21 mouse cellular contexts compared by ENCODE assay signal in the genomic region with DNA sequence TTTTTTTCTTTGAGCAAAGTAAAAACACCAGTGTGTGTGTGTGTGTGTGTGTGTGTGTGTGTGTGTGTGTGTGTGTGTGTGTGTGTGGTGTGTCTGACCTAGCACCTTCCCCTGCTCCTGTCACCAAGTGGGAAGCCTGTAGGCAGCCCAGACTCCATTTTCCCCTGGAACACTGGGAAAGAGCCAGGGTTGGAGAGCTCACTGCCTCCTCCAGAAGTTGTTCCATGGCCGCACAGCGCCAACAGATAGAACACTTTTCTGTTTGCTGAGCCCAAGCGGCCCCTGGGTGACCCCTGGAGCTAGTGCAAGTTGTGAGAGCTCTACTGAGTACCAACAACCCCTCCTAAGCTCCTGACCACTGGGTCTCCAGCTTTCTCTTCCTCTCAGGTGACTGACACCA. TPM values are rescaled to one million over a fixed set of nuclear protein-coding genes. Genes with fewer than 3 reads are reported as not detected.
DNase-seq lines count a peak whose midpoint lies in the region; ATAC-seq and TF ChIP-seq lines count a peak whose summit lies in the region.
"Had no signal": no experiment of that assay in that cellular context is flagged by ENCODE, and none has a peak within 500 bp of the region (broad histone marks: within the 10 kb centered on the region; RNA-seq: fewer than 3 reads in every experiment).

No protein-coding gene starts in this region.

- H3K36me3 ChIP-seq in embryonic facial prominence, embryonic 12.5 days: no peaks in the 10 kb centered on the region
- no peaks in the 10 kb centered on the region for H3K36me3 ChIP-seq in limb, embryonic 14.5 days (ENCODE audit: control insufficient read depth, insufficient read depth, low read length)
- H3K36me3 ChIP-seq in forebrain, postnatal 0 days (ENCODE audit: insufficient read depth): no peaks in the 10 kb centered on the region
- H3K36me3 ChIP-seq: intestine, embryonic 15.5 days; liver, embryonic 15.5 days; midbrain, embryonic 15.5 days; neural tube, embryonic 13.5 days had no signal

- H3K4me2 ChIP-seq in embryonic facial prominence, embryonic 12.5 days (replicated peaks): no peak overlapping the region
- no peak overlapping the region for H3K4me2 ChIP-seq in limb, embryonic 14.5 days (replicated peaks; ENCODE audit: low read depth, low read length, severe bottlenecking)
- no peak overlapping the region for H3K4me2 ChIP-seq in forebrain, postnatal 0 days (ENCODE audit: low read depth)
- H3K4me2 ChIP-seq: intestine, embryonic 15.5 days; liver, embryonic 15.5 days; midbrain, embryonic 15.5 days; neural tube, embryonic 13.5 days had no signal

- no peak for TF ChIP-seq CTCF in forebrain, postnatal 0 days (IDR thresholded peaks at IDR 0.05; ENCODE audit: low read depth)

- peaks cover 24% of the 10 kb centered on the region for H3K4me1 ChIP-seq in embryonic facial prominence, embryonic 12.5 days
- peaks cover 29% of the 10 kb centered on the region for H3K4me1 ChIP-seq in limb, embryonic 14.5 days (ENCODE audit: control insufficient read depth, insufficient read depth, low read length)
- no peaks in the 10 kb centered on the region for H3K4me1 ChIP-seq in forebrain, postnatal 0 days (ENCODE audit: insufficient read depth)
- H3K4me1 ChIP-seq: liver, embryonic 15.5 days; midbrain, embryonic 15.5 days; neural tube, embryonic 13.5 days had no signal

- no peak for ATAC-seq in embryonic facial prominence, embryonic 12.5 days (ENCODE audit: insufficient number of reproducible peaks, insufficient read depth, low FRiP score, low TSS enrichment)
- ATAC-seq in limb, embryonic 14.5 days (ENCODE audit: low FRiP score, low read depth): peak; percentile 32; the same call in 1 of the 2 replicates
- no peak; the same call in 1 of the 2 replicates for ATAC-seq in frontal cortex, adult (ENCODE audit: low TSS enrichment)
- no peak for ATAC-seq in forebrain, postnatal 0 days
- ATAC-seq: hindbrain, embryonic 16.5 days; intestine, embryonic 15.5 days; midbrain, embryonic 15.5 days had no signal

- H3K4me3 ChIP-seq in embryonic facial prominence, embryonic 12.5 days: no peak overlapping the region
- no peak overlapping the region for H3K4me3 ChIP-seq in limb, embryonic 14.5 days (replicated peaks; ENCODE audit: low read length)
- no peak overlapping the region for H3K4me3 ChIP-seq in forebrain, postnatal 0 days (ENCODE audit: low read depth, low read length)
- H3K4me3 ChIP-seq: intestine, embryonic 15.5 days; liver, embryonic 15.5 days; midbrain, embryonic 15.5 days; neural tube, embryonic 13.5 days had no signal

- peak overlapping the region; percentile 75 for H3K27ac ChIP-seq in embryonic facial prominence, embryonic 12.5 days
- H3K27ac ChIP-seq in limb, embryonic 14.5 days (replicated peaks; ENCODE audit: low read depth, low read length): peak overlapping the region; percentile 63; the same call in 1 of the 2 replicates
- no peak overlapping the region for H3K27ac ChIP-seq in forebrain, postnatal 0 days (ENCODE audit: low read depth, low read length)
- H3K27ac ChIP-seq: intestine, embryonic 15.5 days; liver, embryonic 15.5 days; macrophage; midbrain, embryonic 15.5 days; neural tube, embryonic 13.5 days had no signal

- DNase-seq in heart, adult 11 months: peak; percentile 96
- DNase-seq in heart, postnatal 14 days: no peak
- DNase-seq in gastrocnemius, postnatal 14 days: peak; percentile 50
- DNase-seq in limb, embryonic 14.5 days (ENCODE audit: low spot score): no peak
- DNase-seq in right cerebral cortex, postnatal 25 days: no peak
- no peak for DNase-seq in forebrain, postnatal 0 days
- DNase-seq: adrenal gland, postnatal 10 days; cerebellum, adult 2 months; kidney, adult 9 months; kidney, postnatal 14 days; liver; retina, postnatal 1 day; thymus, postnatal 36 days had no signal

- no peak overlapping the region for H3K9ac ChIP-seq in embryonic facial prominence, embryonic 12.5 days
- H3K9ac ChIP-seq in limb, embryonic 14.5 days (ENCODE audit: low read depth, low read length, severe bottlenecking): no peak overlapping the region
- no peak overlapping the region for H3K9ac ChIP-seq in forebrain, postnatal 0 days
- H3K9ac ChIP-seq: intestine, embryonic 15.5 days; liver, embryonic 15.5 days; midbrain, embryonic 15.5 days; neural tube, embryonic 13.5 days had no signal

- TF ChIP-seq POLR2A in limb, embryonic 14.5 days (IDR thresholded peaks at IDR 0.05; ENCODE audit: borderline replicate concordance, extremely low read depth, insufficient read depth, insufficient read length): no peak

- intact Hi-C loops in heart, postnatal 14 days (cut with DNase I): no loop called here
- intact Hi-C loops in gastrocnemius, postnatal 14 days (cut with DNase I; ENCODE audit: low total_unique reads): no loop called here

- no peaks in the 10 kb centered on the region for H3K27me3 ChIP-seq in embryonic facial prominence, embryonic 12.5 days
- H3K27me3 ChIP-seq in limb, embryonic 14.5 days (ENCODE audit: control insufficient read depth, insufficient read depth, low read length): no peaks in the 10 kb centered on the region
- no peaks in the 10 kb centered on the region for H3K27me3 ChIP-seq in forebrain, postnatal 0 days (ENCODE audit: insufficient read depth, low read length)
- H3K27me3 ChIP-seq: intestine, embryonic 15.5 days; liver, embryonic 15.5 days; midbrain, embryonic 15.5 days; neural tube, embryonic 13.5 days had no signal

- WGBS in embryonic facial prominence, embryonic 12.5 days: 54% methylated on average over 3 of the region's 3 CpGs
- 61% methylated on average over 3 of the region's 3 CpGs for WGBS in limb, embryonic 14.5 days
- 86% methylated on average over 3 of the region's 3 CpGs for WGBS in forebrain, postnatal 0 days

- no peaks in the 10 kb centered on the region for H3K9me3 ChIP-seq in embryonic facial prominence, embryonic 12.5 days
- H3K9me3 ChIP-seq in limb, embryonic 14.5 days (ENCODE audit: control insufficient read depth, low read length): no peaks in the 10 kb centered on the region
- no peaks in the 10 kb centered on the region for H3K9me3 ChIP-seq in forebrain, postnatal 0 days (ENCODE audit: low read length)
- H3K9me3 ChIP-seq: intestine, embryonic 15.5 days; liver, embryonic 15.5 days; midbrain, embryonic 15.5 days; neural tube, embryonic 13.5 days had no signal

RNA-seq across cellular contexts. Expression of a gene that starts 20.9 kb away (rescaled TPM):
- 10 to 100 TPM in 1 of 2 experiments, 1 to 10 TPM in 1; 8.9 to 10.2 TPM for total RNA-seq in heart, postnatal 14 days (2021)
- polyA plus RNA-seq in embryonic facial prominence, embryonic 12.5 days (2016; fragmentation: Nextera tagmentation; extraction: Ambion mirVana): 20.5 and 22.3 TPM in 2 replicates
- 1 to 10 TPM; 2.1 to 3.8 TPM for total RNA-seq in gastrocnemius, postnatal 14 days (2021)
- polyA plus RNA-seq in limb, embryonic 14.5 days (2012; rRNA removed): 69.3 and 89.0 TPM in 2 replicates
- 30.3 and 32.3 TPM in 2 replicates for polyA plus RNA-seq in limb, embryonic 14.5 days (2014; fragmentation: Nextera tagmentation; extraction: Ambion mirVana)
- 0.46 and 1.5 TPM in 2 replicates for total RNA-seq in forebrain, postnatal 0 days (2014; rRNA removed)
- polyA plus RNA-seq in forebrain, postnatal 0 days (2015; fragmentation: Nextera tagmentation; extraction: Ambion mirVana): 0.23 and 0.42 TPM in 2 replicates
- polyA plus RNA-seq: macrophage had no signal

RNA-seq across cellular contexts. Expression of a gene that starts 52.5 kb away (rescaled TPM):
- 1 to 10 TPM; 5.9 to 7.0 TPM for total RNA-seq in heart, postnatal 14 days (2021)
- polyA plus RNA-seq in embryonic facial prominence, embryonic 12.5 days (2016; fragmentation: Nextera tagmentation; extraction: Ambion mirVana): 2.1 and 2.7 TPM in 2 replicates
- 10 to 100 TPM in 1 of 2 experiments, 1 to 10 TPM in 1; 8.2 to 10.1 TPM for total RNA-seq in gastrocnemius, postnatal 14 days (2021)
- 2.6 and 2.9 TPM in 2 replicates for polyA plus RNA-seq in limb, embryonic 14.5 days (2012; rRNA removed)
- polyA plus RNA-seq in limb, embryonic 14.5 days (2014; fragmentation: Nextera tagmentation; extraction: Ambion mirVana): 1.8 and 2.3 TPM in 2 replicates
- 0.10 and 0.31 TPM in 2 replicates for total RNA-seq in forebrain, postnatal 0 days (2014; rRNA removed)
- polyA plus RNA-seq in forebrain, postnatal 0 days (2015; fragmentation: Nextera tagmentation; extraction: Ambion mirVana): 0.27 and 0.30 TPM in 2 replicates
- polyA plus RNA-seq: macrophage had no signal

Comparison
In these comparisons a context has a peak if more than half of its experiments do, and no peak if none do; other contexts are left out.
1. DNase-seq: peak in heart, adult 11 months (single experiment) and gastrocnemius, postnatal 14 days (single experiment); none in heart, postnatal 14 days (0 of 2), limb, embryonic 14.5 days (single experiment), right cerebral cortex, postnatal 25 days (single experiment) and forebrain, postnatal 0 days (single experiment).